Mouse (Mus musculus): Measurements from ENCODE around the gene Depdc7.

DNA sequence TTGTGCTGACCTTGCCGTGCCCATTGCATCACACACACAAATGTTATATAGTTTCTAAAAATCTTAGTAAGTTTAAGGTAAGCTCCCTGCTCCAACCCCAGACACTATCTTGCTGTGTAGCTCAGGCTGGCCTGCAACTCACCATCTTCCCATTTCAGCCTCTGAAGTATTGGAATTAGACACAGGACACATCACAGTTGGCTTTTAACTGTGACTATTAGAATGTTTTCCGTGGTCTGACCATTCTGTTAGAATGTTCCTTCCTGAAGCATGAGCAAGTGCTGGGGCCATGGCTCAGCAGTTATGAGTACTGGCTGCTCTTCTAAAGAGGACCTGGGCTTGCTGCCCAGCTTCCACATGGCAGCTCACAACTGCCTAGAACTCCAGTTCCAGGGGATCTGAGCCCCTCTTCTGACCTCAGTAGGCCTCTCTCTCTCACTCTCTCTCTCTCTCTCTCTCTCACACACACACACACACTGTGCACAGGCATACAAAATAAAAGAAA, 25.4 kb downstream of the Depdc7 start:
- TF ChIP-seq CTCF (IDR thresholded peaks at IDR 0.05; ENCODE audit: borderline replicate concordance, control insufficient read depth, extremely low read depth, insufficient read depth, low read length, poor library complexity) (no peak), POLR2A (IDR thresholded peaks at IDR 0.05; ENCODE audit: control insufficient read depth, extremely low read depth, insufficient read depth, low read length, poor library complexity) (no peak)
